ENCODE assay signal across 25 mouse cellular contexts in the genomic region with DNA sequence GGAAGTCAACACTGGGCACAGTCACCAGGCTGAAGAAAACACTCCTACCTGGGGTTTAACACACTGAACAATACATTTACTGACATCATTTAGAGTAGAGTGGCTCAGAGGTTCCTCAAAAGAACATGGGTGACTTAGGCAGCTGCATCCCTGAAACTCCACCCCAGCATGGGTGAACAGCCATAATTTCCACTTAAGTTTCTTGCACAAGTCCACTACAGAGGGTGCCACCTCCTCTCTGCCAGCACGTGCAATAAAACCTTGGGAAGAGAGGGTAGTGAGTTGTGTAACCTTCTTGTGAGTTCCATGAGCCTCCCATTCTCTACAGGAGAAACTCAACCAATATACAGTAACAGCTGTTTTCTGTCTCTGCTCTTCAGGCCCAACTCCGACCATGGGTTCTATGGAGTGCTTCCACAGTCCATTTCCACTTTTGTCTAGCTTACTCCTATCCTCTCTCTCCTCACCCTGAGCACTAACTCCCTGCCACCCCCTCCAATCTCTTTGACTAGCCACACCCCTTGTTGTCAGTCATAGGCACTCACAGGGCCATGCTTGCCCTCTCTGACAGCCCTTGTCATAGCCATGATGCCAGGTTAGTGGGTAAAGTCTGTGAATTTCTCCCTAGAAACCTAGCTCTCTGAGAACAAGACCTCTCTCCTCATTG. TPM values are rescaled to one million over a fixed set of nuclear protein-coding genes. Genes with fewer than 3 reads are reported as not detected.
"Had no signal": no experiment of that assay in that cellular context is flagged by ENCODE, and none has a peak within 500 bp of the region (broad histone marks: within the 10 kb centered on the region; RNA-seq: fewer than 3 reads in every experiment).

No protein-coding gene starts in this region.

- H3K27ac ChIP-seq: kidney, postnatal 0 days; limb, embryonic 10.5 days; limb, embryonic 13.5 days; liver, embryonic 12.5 days; liver, embryonic 15.5 days; lung, embryonic 15.5 days; macrophage; midbrain, embryonic 13.5 days had no signal

- H3K4me1 ChIP-seq: liver, embryonic 12.5 days; liver, embryonic 15.5 days; lung, embryonic 15.5 days; midbrain, embryonic 13.5 days had no signal

- DNase-seq: kidney, adult 2 months; kidney, postnatal 4 days; liver; lung, adult 18-20 months; lung, postnatal 14 days; thymus, adult 18-20 months; thymus, postnatal 36 days had no signal

- H3K27me3 ChIP-seq: limb, embryonic 13.5 days; liver, embryonic 12.5 days; liver, embryonic 15.5 days; lung, embryonic 15.5 days; midbrain, embryonic 13.5 days had no signal

- H3K9me3 ChIP-seq: limb, embryonic 10.5 days; limb, embryonic 13.5 days; liver, embryonic 12.5 days; liver, embryonic 15.5 days; lung, embryonic 15.5 days; midbrain, embryonic 13.5 days had no signal

- H3K36me3 ChIP-seq: limb, embryonic 10.5 days; limb, embryonic 13.5 days; liver, embryonic 12.5 days; liver, embryonic 15.5 days; lung, embryonic 15.5 days; midbrain, embryonic 13.5 days had no signal

- H3K4me3 ChIP-seq: limb, embryonic 10.5 days; limb, embryonic 13.5 days; liver, embryonic 12.5 days; liver, embryonic 15.5 days; lung, embryonic 15.5 days; midbrain, embryonic 13.5 days had no signal

- ATAC-seq: intestine, postnatal 0 days; liver, embryonic 12.5 days; midbrain, embryonic 13.5 days; midbrain, embryonic 16.5 days had no signal

RNA-seq across cellular contexts. Expression of gene Mybpc1, which starts 25.8 kb away (rescaled TPM):
- total RNA-seq: monocyte, adult 5-6 weeks had no signal
- polyA plus RNA-seq: macrophage; small intestine, adult 2 months had no signal

RNA-seq across cellular contexts. Expression of gene Spic, which starts 54.0 kb away (rescaled TPM):
- total RNA-seq: layer of hippocampus, adult 18-20 months; layer of hippocampus, postnatal 14 days; left cerebral cortex, postnatal 25 days had no signal
- polyA plus RNA-seq: limb, embryonic 10.5 days; limb, embryonic 13.5 days; midbrain, embryonic 13.5 days; midbrain, embryonic 16.5 days; neural tube, embryonic 11.5 days; neural tube, embryonic 14.5 days; small intestine, adult 2 months; testis, adult 2 months had no signal
